Mouse (Mus musculus) heart, postnatal 14 days (tissue): ENCODE results near the gene 4930404N11Rik. TPM values are rescaled to one million over a fixed set of nuclear protein-coding genes. Genes with fewer than 3 reads are reported as not detected.

ENCODE experiments used
- DNase-seq, 2 experiments: peaks; one replicate each; pipeline ENCODE4 v3.0.0; 2021 to 2022
- intact Hi-C: fragments of 180-260 bp; cut with DNase I; formaldehyde crosslinking; loops from one replicate; pipeline ENCODE4 v1.15.1; 2025
- long read RNA-seq, 2 experiments: library from polyadenylated mRNA; stranded (forward); transcript quantifications; one replicate each; pipeline ENCODE4 v2.0.0; 2021
- total RNA-seq, 2 experiments: library from RNA; stranded (reverse); gene quantifications; 2 replicates each; pipeline ENCODE4 v1.2.3; 2021

4930404N11Rik gene
- 1 to 10 TPM; 1.2 to 1.3 TPM for total RNA-seq
- long read RNA-seq, experiment 1, partial matches to known transcripts: 0 of 1 reads
- long read RNA-seq, experiment 1, other reads (novel, unspliced or antisense): 1 of 1 reads
- long read RNA-seq, experiment 2, partial matches to known transcripts: 2 of 2 reads
- long read RNA-seq, experiment 2, other reads (novel, unspliced or antisense): 0 of 2 reads

- intact Hi-C loops: no loop called here
- no peak for DNase-seq
These were observed at the start of gene 4930404N11Rik for GRCm38 (mm10) chr10:81365672-81366476. Gene 4930404N11Rik, minus strand, starts transcription at chr10:81365816.

DNA sequence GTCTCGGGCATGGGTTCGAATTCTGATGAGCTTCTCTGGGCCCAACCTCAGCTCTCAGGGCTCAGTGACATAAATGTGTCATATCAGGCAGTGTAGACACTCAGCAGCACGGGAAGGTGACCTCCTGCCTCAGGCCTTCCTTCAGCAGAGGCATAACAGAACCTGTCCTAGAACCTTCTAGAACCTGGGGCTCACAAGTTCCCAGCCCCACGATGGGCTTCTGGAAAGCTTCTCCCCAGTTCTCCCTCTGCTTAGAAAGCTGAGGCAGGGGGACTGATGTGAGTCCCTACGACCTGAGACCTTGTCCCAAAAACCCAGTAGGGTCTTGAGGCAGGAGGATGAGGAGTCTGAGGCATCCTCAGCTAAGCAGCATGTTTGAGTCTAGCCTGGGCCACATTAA lies 49.5 kb upstream of the 4930404N11Rik start:
- intact Hi-C loops: no loop called here
- DNase-seq: no peak

DNA sequence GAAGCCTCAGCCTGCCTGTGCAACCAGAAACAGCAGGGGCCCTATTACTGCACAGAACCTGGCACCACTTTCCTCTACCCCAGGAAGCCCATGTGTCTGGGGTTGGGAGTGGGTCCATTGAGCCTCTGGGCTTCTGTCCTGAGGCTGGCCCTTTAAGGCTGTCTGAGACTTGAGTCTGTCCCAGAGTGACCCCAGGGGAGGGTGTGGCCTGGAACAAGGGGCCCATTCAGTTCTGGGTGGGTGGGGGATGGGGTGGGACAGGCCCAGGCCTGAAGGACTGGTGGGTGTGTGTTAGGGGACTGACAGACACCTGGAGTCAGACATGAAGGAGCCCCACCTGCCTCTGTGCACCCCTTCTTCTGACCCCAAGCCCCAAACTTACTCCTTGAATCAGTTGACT lies 49.1 kb upstream of the 4930404N11Rik start:
- peak; percentile 66 to 75 for DNase-seq
- intact Hi-C loops: no loop called here

- intact Hi-C loops: no loop called here
These were observed 48.0 kb upstream of the 4930404N11Rik start for GRCm38 (mm10) chr10:81413310-81414261.

DNA sequence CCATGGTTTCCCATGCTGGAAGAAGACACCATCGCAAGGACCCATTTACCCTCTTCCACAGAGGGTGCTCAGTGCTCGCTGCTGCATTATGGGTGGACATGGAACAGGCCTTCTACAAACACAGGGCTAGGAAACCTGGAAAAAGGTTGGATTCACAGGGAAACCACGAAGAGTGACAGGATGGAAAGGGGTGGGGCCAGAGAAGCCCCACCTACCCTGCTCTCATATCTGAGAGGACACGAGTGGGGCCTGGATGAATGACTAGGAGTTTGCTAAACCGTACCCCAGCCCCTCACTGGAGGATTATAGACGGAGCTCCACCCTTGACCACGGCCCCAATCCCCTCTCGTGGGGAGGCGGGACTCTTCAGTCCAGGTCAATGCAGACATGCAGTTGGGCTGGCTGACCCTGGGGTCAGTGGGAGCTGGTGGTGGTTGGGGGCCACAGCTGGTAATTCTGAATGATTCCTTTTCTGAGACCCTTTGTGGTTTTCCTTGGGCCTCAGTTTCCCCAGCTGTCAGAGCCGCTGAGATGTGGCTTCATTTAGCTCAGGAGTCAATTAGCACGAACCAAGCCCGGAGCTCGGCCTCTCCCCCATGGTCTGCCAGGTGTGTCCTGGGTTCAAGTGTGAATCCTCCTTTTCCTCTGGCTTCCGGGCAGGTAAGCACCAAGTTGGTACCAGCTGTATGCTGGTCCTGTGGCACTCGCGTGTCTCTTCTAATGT lies 47.1 kb upstream of the 4930404N11Rik start:
- DNase-seq: no peak
- intact Hi-C loops: no loop called here

More at GRCm38 (mm10) chr10:81413310-81414261, 48.0 kb upstream of the 4930404N11Rik start:
- peak; percentile 93 to 95 for DNase-seq

GRCm38 (mm10) chr10:81411471-81412400 lies 46.1 kb upstream of the 4930404N11Rik start:
- peak; percentile 94 for DNase-seq
- intact Hi-C loops: loop anchor here (2.0 kb wide), 1 partner anchor 13 kb away; no protein-coding TSS in a partner anchor

- DNase-seq: peak; percentile 65 to 69
- intact Hi-C loops: loop anchor here (2.0 kb wide), 1 partner anchor 14 kb away; no protein-coding TSS in a partner anchor
These were observed 45.4 kb upstream of the 4930404N11Rik start for GRCm38 (mm10) chr10:81410981-81411380.

GRCm38 (mm10) chr10:81410350-81410749 lies 44.7 kb upstream of the 4930404N11Rik start:
- DNase-seq: peak in 1 of 2 experiments; percentile 23
- intact Hi-C loops: loop anchor here (2.0 kb wide), 1 partner anchor 14 kb away; no protein-coding TSS in a partner anchor

DNA sequence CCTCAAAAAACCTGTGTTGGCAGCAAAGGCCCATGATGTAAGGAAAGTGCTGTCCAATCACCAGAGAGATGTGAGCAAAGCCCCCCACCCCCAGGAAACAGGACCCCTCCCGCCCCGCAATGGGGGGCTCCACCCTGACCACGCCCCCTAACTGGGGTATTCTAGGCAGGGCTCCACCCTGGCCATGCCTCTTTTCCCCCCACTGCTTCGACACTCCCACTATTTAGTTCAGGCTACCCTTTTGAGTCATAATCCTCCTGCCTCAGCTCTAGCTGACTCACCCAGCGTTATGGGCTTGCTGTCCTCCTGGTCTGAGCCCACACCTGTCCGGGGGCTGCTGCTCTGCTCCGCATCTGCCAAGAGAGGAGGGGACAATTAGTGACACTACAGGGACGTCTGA lies 43.7 kb upstream of the 4930404N11Rik start:
- DNase-seq: no peak
- intact Hi-C loops: loop anchor here (2.0 kb wide), 1 partner anchor 33 kb away; no protein-coding TSS in a partner anchor

GRCm38 (mm10) chr10:81408871-81409291 lies 43.3 kb upstream of the 4930404N11Rik start:
- intact Hi-C loops: loop anchor here (2.0 kb wide), 1 partner anchor 34 kb away; no protein-coding TSS in a partner anchor
- peak; percentile 92 to 93 for DNase-seq

- DNase-seq: no peak
- intact Hi-C loops: loop anchor here (2.0 kb wide), 1 partner anchor 34 kb away; no protein-coding TSS in a partner anchor
These were observed 42.8 kb upstream of the 4930404N11Rik start for GRCm38 (mm10) chr10:81408424-81408729.

DNA sequence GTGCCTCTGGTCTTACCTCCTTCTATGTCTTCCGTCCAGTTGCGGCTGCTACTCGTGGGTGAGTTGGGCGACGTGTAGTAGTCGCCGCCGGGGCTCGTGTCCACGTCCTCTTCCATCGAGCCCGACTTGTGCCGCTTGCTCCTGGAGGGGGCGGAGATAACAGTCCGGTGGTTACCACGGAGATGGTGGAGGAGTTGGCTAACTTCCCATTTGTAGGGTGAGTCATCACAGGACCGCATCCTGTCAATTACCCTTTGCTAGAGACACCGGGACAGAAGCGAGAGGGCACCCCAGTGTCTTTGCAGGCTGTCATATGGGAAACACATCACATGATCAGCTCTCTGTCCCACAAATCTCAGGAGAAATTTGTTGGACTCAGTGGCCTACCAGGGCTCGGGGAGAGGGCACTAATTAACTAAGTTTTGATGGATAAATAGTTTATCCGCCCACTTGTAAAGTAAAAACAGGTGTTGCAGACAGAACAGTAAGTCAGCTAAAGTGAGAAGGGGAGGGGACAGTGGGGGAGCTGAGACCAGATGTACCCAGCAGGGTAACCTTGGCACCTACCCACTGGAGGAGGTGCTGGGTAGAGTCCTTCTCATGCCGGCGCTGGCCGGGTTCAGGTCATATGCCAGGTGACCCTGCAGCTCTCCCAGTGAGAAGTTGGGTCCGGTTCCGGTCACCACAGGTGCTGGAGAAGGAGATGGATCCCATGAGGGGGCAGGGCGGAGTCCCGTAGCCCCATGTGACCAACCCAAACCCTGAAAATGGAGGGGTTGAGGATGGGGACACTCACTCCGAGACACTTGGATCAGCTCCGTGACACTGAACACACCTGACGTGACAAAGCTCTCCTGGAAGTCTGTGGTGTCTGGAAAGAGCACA lies 42.2 kb upstream of the 4930404N11Rik start:
- DNase-seq: peak; percentile 77 to 82
- intact Hi-C loops: loop anchor here (2.0 kb wide), 1 partner anchor 35 kb away; no protein-coding TSS in a partner anchor

GRCm38 (mm10) chr10:81406504-81407440 lies 41.2 kb upstream of the 4930404N11Rik start:
- peak in 1 of 2 experiments; percentile 29 for DNase-seq
- intact Hi-C loops: no loop called here

DNA sequence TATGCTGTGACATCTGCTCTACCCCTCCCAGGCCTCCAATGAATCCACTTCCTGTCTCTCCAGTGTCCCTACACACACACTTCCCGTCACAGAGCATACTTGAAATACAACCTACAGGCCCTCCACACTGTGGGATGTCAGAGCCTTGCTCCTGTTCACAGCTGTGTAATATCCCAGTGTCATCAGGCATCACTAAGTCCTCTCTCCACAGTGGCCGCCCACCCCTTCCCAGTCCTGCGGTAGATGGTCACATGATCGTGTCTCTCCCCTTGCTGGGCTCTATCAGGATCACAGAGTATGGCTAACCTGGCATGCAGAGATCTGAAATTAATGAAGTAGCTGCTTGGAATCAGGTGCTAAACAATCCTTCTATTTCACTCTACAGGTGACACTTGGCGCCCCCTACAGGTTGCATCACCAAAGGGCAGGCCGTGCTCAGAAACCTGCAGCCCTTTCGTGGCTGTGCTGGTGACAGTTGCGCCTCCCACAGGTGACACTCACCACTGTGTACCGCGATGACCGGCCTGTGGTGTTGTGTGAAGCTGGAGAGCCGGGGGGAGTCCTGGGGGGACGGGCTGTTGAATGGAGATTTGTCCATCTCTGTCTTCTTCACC lies 40.1 kb upstream of the 4930404N11Rik start:
- DNase-seq: peak; percentile 63 to 79
- intact Hi-C loops: no loop called here

DNA sequence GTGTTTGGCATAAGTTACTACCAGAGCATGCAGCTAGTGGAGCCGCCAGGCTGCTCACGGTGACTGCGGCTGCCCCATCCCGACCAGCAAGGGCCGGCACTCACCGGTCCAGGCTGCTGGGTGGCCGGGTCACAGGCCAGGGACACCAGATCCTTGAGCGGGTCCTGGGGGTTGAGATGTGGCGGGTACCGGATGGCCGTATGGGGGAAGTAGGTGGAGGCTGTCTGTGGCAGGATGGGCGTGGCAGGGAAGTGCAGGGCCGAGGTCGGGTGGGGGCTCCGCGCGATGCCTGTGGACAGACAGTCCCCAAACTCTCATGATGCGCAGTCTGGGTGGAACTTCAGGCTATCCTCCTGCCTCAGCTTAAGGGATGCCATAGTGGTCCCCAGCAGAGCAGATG lies 39.1 kb upstream of the 4930404N11Rik start:
- intact Hi-C loops: no loop called here
- peak in 1 of 2 experiments; percentile 35 for DNase-seq

GRCm38 (mm10) chr10:81404082-81404481 lies 38.5 kb upstream of the 4930404N11Rik start:
- intact Hi-C loops: no loop called here

More at GRCm38 (mm10) chr10:81404082-81404481, 38.5 kb upstream of the 4930404N11Rik start:
- DNase-seq: no peak
